Mouse (Mus musculus): ENCODE results near the gene Tvp23a.

The Tvp23a gene

GRCm38 (mm10) chr16:10385261-10385660 lies 61.9 kb downstream of the Tvp23a start:
- TF ChIP-seq GATA4 (IDR thresholded peaks at IDR 0.05; ENCODE audit: insufficient replicate concordance, low read length): no peak

GRCm38 (mm10) chr16:10384544-10384943 lies 62.6 kb downstream of the Tvp23a start:
- TF ChIP-seq GATA4 (IDR thresholded peaks at IDR 0.05; ENCODE audit: insufficient replicate concordance, low read length): no peak

GRCm38 (mm10) chr16:10384060-10384497 lies 63.1 kb downstream of the Tvp23a start:
- TF ChIP-seq GATA4 (IDR thresholded peaks at IDR 0.05; ENCODE audit: insufficient replicate concordance, low read length): no peak

GRCm38 (mm10) chr16:10379531-10379930 lies 67.6 kb downstream of the Tvp23a start:
- no peak for TF ChIP-seq GATA4 (IDR thresholded peaks at IDR 0.05; ENCODE audit: insufficient replicate concordance, low read length)

GRCm38 (mm10) chr16:10377286-10377685 lies 69.9 kb downstream of the Tvp23a start:
- TF ChIP-seq GATA4 (IDR thresholded peaks at IDR 0.05; ENCODE audit: insufficient replicate concordance, low read length): no peak

GRCm38 (mm10) chr16:10374254-10375011 lies 72.7 kb downstream of the Tvp23a start:
- TF ChIP-seq GATA4 (IDR thresholded peaks at IDR 0.05; ENCODE audit: insufficient replicate concordance, low read length): no peak

- TF ChIP-seq GATA4 (IDR thresholded peaks at IDR 0.05; ENCODE audit: insufficient replicate concordance, low read length): no peak
Measured at GRCm38 (mm10) chr16:10372372-10372771, 74.8 kb downstream of the Tvp23a start.
